Mouse (Mus musculus): ENCODE measurements around the gene Pax6.

Gene Pax6

GRCm38 (mm10) chr2:105671116-105671797 is 2.6 kb downstream of the Pax6 start:
- no peak for DNase-seq (ENCODE audit: low spot score in 2 of 2)

DNA sequence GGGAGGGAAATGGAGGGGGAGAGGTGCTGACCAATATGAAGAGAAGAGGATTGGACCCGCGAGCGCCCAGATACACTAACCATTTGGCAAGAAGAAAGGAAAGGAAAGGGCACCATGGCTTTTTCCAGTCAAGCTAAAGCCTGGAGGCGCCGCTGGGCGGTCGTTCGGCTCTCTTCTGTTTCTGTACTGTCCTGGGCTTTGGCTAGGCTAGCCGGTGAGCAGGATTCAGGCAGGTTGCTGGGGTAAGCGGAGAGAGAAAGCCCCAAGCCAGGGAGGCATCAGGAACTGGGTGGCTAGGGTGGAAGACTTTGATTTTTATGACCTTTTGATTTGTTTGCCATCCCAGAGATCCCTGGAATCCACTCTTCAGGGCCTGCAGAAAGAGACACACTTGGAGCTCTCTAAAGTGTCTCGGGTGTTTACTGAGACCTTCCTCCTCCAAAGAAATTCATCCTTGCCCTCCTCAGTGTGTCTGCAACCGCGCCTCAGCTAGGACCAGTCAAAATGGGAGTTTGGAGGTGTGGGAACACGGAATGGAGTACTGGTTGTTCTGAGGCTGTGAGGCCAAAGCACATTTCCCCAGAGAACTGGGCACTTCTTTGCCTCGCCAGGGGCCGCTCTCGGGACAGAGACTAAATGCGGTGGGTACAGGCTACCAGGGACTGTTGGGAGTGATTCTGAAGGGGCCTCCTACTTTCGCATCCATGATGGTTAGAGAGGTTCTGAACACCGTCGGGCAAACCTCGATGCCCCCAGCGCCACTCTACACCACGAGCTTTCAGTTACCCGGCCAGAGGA is 3.3 kb downstream of the Pax6 start:
- DNase-seq (ENCODE audit: low spot score in 2 of 2): no peak

DNA sequence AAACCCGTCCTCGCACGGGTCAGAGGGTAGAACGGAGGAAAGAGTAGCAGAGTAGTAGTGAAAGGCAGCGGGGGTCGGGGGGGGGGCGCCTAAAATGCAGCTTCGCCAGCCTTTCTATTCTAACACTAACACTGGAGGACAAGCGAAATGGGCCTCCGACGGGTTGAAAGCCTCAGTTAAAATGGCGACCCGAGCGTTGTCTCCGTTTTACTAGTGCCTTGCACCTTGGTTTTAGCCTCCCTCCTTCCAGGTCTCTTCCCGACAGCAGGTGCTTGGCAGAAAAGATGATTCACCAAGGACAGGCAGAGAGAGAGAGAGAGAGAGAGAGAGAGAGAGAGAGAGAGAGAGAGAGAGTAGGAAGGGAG is 3.9 kb downstream of the Pax6 start:
- DNase-seq (ENCODE audit: low spot score in 2 of 2): no peak

DNA sequence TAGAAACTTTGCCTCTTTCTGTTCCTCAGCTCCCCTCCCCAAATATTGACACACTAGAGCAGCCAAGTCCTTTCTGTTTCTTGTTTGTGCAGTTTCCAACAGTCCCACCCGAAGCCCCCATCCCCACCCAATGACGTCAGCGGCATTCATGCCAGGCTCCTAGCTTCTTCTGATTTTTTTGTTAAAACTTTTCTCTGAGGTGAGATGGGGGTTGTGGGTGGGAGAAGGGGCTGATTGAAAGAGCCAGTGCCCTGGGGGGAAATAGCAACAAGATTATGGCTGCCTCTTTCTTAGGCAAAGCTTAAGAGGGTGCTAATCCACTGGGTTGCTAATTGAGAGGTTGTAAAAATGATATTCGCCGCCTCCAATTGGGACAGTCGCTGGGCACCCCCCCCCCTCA is 4.4 kb downstream of the Pax6 start:
- no peak for DNase-seq (ENCODE audit: low spot score in 2 of 2)

DNA sequence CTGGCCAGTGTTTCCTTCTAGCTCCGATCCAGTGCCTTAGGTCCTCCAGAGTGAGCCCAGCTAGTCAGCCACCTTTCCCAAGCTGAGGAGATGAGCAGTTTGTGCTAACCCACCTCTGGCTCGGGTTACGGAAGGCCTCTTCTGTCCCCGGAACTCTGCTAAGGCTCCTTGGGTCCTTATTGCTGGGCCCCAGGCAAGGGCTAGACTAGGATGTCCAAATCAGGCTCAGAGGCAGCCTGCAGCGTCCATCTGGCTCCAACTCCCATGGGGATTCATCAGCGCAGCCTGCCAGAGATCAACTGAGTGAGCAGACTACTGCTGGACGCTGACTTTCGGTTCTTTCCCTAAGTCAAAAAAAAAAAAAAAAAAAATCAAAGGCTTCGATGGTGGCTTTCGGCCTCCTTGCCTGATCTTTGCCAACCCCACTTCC is 4.9 kb downstream of the Pax6 start:
- no peak for DNase-seq (ENCODE audit: low spot score in 2 of 2)

DNA sequence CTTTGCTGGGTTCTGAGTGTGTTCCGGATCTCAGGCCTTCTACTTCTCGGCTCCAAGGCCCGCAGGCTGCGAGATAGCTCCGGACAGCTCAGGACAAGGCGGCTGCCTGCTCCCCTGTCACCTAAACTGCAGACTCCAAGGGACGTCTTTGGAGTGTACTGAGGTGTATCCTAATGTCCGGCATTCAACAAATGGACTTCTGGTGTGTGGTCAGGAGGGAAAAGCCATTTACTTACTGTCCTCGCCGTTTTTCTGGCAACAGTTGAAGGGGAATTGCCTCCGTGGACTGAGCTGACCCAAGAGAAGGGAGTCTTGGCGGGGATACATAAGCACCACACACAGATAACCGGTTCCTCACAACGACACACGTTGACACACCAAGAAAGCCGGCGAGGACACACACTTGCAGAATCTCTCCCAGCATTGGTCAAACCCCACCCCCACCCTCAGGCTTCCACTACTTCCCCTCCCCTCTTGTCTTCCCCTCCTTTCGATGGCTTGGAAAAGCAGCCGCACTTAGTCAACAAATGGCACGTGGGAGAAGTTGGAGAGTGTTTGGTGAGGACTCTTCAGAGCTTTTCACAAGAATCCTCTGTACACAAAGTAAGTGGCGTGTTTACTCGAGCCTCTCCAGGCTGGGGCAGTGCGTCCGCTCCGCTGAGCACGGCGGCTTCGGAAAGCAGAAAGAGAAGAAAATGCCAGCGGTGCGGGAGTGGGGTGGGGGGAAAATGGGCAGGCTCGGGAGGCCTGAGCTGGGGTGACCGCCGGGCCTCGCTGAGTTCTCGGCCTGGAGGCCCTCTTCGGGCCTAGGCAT is 5.6 kb downstream of the Pax6 start:
- DNase-seq (ENCODE audit: low spot score in 2 of 2): no peak

DNA sequence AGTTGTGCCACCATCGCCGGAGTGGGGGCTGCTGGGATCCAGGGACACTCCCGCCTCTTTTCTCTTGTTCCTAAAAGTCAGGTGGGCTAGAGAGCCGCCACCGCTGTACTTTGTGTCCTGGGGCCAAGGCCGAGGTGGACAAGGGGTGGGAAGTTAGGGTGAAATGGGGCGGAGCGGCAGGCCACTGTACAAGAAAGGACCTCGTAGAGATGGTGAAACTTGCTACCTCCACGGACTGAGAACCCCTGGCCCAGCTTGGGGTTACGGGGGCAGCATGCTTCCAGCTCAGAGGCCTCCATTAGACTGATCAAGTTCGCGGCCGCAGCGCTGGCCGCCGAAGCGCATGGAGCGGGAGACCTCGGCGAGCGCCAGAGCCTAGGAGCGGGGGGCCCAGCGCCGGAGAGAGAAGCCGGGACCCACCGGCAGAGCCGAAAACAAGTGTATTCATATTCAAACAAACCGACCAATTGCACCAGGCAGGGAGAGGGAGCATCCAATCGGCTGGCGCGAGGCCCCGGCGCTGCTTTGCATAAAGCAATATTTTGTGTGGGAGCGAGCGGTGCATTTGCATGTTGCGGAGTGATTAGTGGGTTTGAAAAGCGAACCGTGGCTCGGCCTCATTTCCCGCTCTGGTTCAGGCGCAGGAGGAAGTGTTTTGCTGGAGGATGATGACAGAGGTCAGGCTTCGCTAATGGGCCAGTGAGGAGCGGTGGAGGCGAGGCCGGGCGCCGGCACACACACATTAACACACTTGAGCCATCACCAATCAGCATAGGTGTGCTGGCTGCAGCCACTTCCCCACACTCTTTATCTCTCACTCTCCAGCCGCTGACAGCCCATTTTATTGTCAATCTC is 6.4 kb downstream of the Pax6 start:
- DNase-seq (ENCODE audit: low spot score in 2 of 2): peak in 1 of 2 experiments; percentile 48

GRCm38 (mm10) chr2:105675730-105676079 is 7.0 kb downstream of the Pax6 start:
- DNase-seq (ENCODE audit: low spot score in 2 of 2): no peak

- DNase-seq (ENCODE audit: low spot score in 2 of 2): no peak
Measured at GRCm38 (mm10) chr2:105676080-105676908, 7.6 kb downstream of the Pax6 start.

- no peak for DNase-seq (ENCODE audit: low spot score in 2 of 2)
Measured at GRCm38 (mm10) chr2:105676909-105677433, 8.3 kb downstream of the Pax6 start.

GRCm38 (mm10) chr2:105677434-105678105 is 8.9 kb downstream of the Pax6 start:
- DNase-seq (ENCODE audit: low spot score in 2 of 2): no peak

- DNase-seq (ENCODE audit: low spot score in 2 of 2): no peak
Measured at GRCm38 (mm10) chr2:105678306-105678705, 9.6 kb downstream of the Pax6 start.

DNA sequence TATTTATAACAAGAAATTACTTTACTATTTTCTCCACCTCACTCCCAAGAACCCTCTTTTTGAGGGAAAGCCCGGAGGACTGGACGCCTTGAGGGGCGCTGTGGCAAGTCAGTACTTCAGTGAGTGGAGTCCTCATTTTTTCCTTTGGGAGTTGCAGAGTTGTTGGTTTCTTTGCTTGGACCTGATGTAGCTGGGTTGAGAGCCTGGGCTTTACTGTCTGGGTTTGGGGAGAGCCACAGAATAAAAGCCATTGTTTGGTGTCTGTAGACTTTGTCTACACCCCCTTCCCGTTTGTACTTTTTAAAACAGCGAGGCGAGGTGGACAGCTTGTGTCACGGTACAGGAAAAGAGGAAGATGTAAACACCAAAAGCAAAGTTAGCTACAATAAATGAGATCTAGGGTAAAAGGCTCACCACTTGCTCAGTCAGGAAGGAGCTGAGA is 10.2 kb downstream of the Pax6 start:
- no peak for DNase-seq (ENCODE audit: low spot score in 2 of 2)

GRCm38 (mm10) chr2:105679331-105679730 is 10.6 kb downstream of the Pax6 start:
- DNase-seq (ENCODE audit: low spot score in 2 of 2): no peak

DNA sequence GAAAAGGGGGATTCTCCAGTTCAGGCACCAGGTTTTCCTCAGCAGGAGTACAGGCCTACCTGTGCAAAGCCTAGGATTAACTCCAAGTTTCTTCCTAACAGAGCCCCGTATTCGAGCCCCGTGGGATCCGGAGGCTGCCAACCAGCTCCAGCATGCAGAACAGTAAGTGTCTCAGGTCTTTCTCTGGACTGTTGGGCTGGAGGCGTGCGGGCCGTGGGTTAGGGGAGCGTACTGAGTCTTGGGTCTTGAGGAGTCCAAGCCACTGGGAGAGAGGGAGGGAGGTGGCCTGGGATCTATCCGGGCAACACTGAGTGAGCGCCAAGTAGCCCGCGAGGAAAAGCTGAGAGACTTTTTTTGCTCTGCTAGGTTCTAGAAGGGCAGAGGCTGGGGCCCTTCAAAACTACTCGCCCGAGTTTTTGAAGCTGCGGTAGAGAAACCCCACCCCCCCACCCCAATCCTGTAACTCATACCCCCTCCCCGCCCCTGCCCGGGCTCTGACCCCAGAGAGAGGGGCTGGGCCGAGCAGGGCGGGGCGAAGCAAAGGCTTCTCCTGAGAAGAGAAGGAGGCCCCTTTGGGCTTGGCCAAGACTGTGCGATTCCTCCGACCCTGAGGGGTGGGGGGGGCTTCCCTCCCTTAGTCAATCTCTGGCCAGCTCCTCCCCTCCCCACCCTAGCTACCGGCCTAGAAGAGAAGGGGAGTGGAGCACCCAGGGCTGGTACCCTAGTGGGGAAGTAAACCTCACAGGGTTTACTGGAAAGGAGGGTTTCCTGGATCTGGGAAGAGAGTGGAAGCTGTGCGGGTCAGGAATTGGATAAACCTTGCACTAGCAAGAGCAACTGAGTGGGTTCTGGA is 11.7 kb downstream of the Pax6 start:
- DNase-seq (ENCODE audit: low spot score in 2 of 2): no peak

- DNase-seq (ENCODE audit: low spot score in 2 of 2): no peak
Measured at GRCm38 (mm10) chr2:105680999-105681710, 12.5 kb downstream of the Pax6 start.

- DNase-seq (ENCODE audit: low spot score in 2 of 2): no peak
Measured at GRCm38 (mm10) chr2:105682011-105682501, 13.4 kb downstream of the Pax6 start.

All from spleen, postnatal 10 days (tissue).